Mouse (Mus musculus) heart, postnatal 0 days (tissue): ENCODE data around the gene Elk3.

Experiments used
- CTCF ChIP-seq: IDR thresholded peaks from 2 replicates; pipeline ENCODE4 v1.5.1; 2016; ENCODE audit warnings: antibody characterized with exemption, control low read depth, low read depth
- EP300 ChIP-seq: IDR thresholded peaks from 2 replicates; pipeline ENCODE4 v1.6.1; 2016; ENCODE audit warnings: antibody characterized with exemption, low read depth

GRCm38 (mm10) chr10:93201846-93202458, 109.0 kb downstream of the Elk3 start:
- TF ChIP-seq CTCF (no peak), EP300 (no peak)
